Mouse (Mus musculus): ENCODE measurements around the gene Gm45140. TPM values are rescaled to one million over a fixed set of nuclear protein-coding genes. Genes with fewer than 3 reads are reported as not detected.

Gm45140 gene
- polyA plus RNA-seq, 1 experiment from 2014 or later: 3.8 TPM

DNA sequence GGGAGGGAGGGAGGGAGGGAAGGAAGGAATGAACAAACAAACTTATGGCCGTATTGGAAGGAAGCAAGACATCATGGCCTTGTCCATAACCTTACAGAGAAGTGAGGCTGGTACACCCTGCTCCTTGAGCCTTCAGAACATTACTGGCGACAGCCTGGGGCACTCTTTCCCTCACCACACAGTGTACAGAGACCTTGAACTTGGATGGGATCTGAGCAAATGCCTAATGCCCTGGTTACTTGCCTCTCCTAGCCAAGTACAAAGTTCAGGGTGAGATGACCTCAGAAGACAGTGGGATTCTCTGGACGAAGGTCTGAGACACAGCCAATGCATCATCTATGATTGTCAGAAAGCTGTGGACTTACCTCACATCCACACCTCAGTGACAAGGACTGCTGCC lies 75.7 kb downstream of the Gm45140 start:
- Histone ChIP-seq H3K4me2 (no peak overlapping the region), H3K36me3 (peaks cover 4% of the 10 kb centered on the region; the same call in 1 of the 2 replicates), H3K9ac (no peak overlapping the region), H3K27me3 (no peaks in the 10 kb centered on the region), H3K4me1 (replicated peaks) (no peaks in the 10 kb centered on the region), H3K9me3 (no peaks in the 10 kb centered on the region), H3K27ac (replicated peaks) (no peak overlapping the region), H3K4me3 (no peak overlapping the region)
- ATAC-seq (ENCODE audit: low FRiP score, low read depth): no peak
- 72% methylated on average over 3 of the region's 3 CpGs for WGBS

DNA sequence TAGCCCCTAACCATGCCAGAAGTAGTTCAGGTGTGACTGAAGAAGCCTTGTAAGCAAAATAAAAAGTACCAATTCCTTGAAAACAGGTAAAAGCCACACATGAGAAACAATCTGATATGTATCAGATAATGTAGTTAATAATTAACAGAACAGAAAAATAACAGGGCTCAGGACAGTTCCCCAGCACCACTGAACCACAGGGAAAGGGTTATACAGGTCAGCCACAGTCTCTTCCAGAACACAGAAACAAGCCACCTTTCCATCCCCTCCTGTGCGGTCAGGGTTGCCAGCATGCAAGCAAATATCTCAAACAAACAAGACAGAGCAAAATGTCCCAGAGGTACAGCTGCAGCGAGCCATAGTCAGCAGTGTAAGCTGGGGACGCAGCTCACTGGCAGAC lies 76.2 kb downstream of the Gm45140 start:
- Histone ChIP-seq H3K27ac (replicated peaks) (no peak overlapping the region), H3K36me3 (peaks cover 4% of the 10 kb centered on the region; the same call in 1 of the 2 replicates), H3K9ac (no peak overlapping the region), H3K9me3 (no peaks in the 10 kb centered on the region), H3K4me2 (no peak overlapping the region), H3K4me1 (replicated peaks) (no peaks in the 10 kb centered on the region), H3K4me3 (no peak overlapping the region), H3K27me3 (no peaks in the 10 kb centered on the region)
- ATAC-seq (ENCODE audit: low FRiP score, low read depth): no peak
- WGBS: 74% methylated on average over 3 of the region's 3 CpGs

GRCm38 (mm10) chr6:87756896-87757295 lies 78.7 kb downstream of the Gm45140 start:
- Histone ChIP-seq H3K4me1 (replicated peaks) (no peaks in the 10 kb centered on the region), H3K4me2 (no peak overlapping the region)

GRCm38 (mm10) chr6:87755196-87755595 lies 80.4 kb downstream of the Gm45140 start:
- H3K4me1 ChIP-seq (replicated peaks): no peaks in the 10 kb centered on the region
- no peak overlapping the region for H3K27ac ChIP-seq (replicated peaks)
- H3K36me3 ChIP-seq: peaks cover 4% of the 10 kb centered on the region; the same call in 1 of the 2 replicates
- no peak overlapping the region for H3K4me2 ChIP-seq
- no peak overlapping the region for H3K4me3 ChIP-seq
- no peaks in the 10 kb centered on the region for H3K27me3 ChIP-seq
- WGBS: 95% methylated on average over 4 of the region's 4 CpGs
- H3K9me3 ChIP-seq: no peaks in the 10 kb centered on the region
- no peak for ATAC-seq (ENCODE audit: low FRiP score, low read depth)
- no peak overlapping the region for H3K9ac ChIP-seq

More at GRCm38 (mm10) chr6:87756896-87757295, 78.7 kb downstream of the Gm45140 start:
- WGBS: 93% methylated on average over 8 of the region's 8 CpGs
- Histone ChIP-seq H3K4me3 (no peak overlapping the region), H3K9me3 (no peaks in the 10 kb centered on the region), H3K27ac (replicated peaks) (no peak overlapping the region), H3K9ac (no peak overlapping the region), H3K36me3 (peaks cover 4% of the 10 kb centered on the region; the same call in 1 of the 2 replicates), H3K27me3 (no peaks in the 10 kb centered on the region)
- ATAC-seq (ENCODE audit: low FRiP score, low read depth): no peak

- Histone ChIP-seq H3K27me3 (no peaks in the 10 kb centered on the region), H3K4me1 (replicated peaks) (no peaks in the 10 kb centered on the region), H3K27ac (replicated peaks) (no peak overlapping the region), H3K4me2 (no peak overlapping the region), H3K9ac (no peak overlapping the region), H3K4me3 (no peak overlapping the region), H3K36me3 (peaks cover 4% of the 10 kb centered on the region; the same call in 1 of the 2 replicates), H3K9me3 (no peaks in the 10 kb centered on the region)
- ATAC-seq (ENCODE audit: low FRiP score, low read depth): no peak
- WGBS: 94% methylated on average over 6 of the region's 6 CpGs
Observed at GRCm38 (mm10) chr6:87751574-87751973, 84.0 kb downstream of the Gm45140 start.

- Histone ChIP-seq H3K27ac (replicated peaks) (no peak overlapping the region), H3K27me3 (no peaks in the 10 kb centered on the region), H3K4me1 (replicated peaks) (no peaks in the 10 kb centered on the region), H3K9ac (no peak overlapping the region), H3K4me2 (no peak overlapping the region), H3K4me3 (no peak overlapping the region), H3K36me3 (peaks cover 4% of the 10 kb centered on the region; the same call in 1 of the 2 replicates), H3K9me3 (no peaks in the 10 kb centered on the region)
- WGBS: 92% methylated on average over 8 of the region's 8 CpGs
- ATAC-seq (ENCODE audit: low FRiP score, low read depth): no peak
Observed at GRCm38 (mm10) chr6:87750184-87750910, 85.2 kb downstream of the Gm45140 start.

DNA sequence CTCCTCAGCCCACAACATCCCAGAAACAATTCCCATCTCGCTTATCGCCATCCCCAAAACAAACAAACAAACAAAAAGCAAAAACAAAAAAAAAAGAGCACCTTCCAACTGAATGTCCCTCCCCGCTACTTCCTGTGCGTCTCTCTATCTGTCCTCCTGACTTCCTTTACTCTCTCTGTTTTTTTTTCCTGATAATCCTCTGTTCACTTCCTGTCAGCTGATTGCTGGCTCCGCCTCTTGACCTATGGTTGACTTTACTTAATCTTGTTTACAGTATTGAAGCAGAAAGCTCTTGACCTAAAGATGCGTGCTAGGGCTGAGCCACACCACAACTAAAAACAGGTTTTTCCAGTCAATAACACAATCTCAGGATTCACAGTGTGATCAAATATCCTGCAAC lies 87.1 kb downstream of the Gm45140 start:
- no peak overlapping the region for H3K27ac ChIP-seq (replicated peaks)
- H3K9me3 ChIP-seq: no peaks in the 10 kb centered on the region
- 93% methylated on average over 6 of the region's 6 CpGs for WGBS
- H3K4me3 ChIP-seq: no peak overlapping the region
- ATAC-seq (ENCODE audit: low FRiP score, low read depth): no peak
- no peaks in the 10 kb centered on the region for H3K4me1 ChIP-seq (replicated peaks)
- H3K27me3 ChIP-seq: no peaks in the 10 kb centered on the region
- H3K4me2 ChIP-seq: no peak overlapping the region
- H3K9ac ChIP-seq: no peak overlapping the region
- no peaks in the 10 kb centered on the region for H3K36me3 ChIP-seq

DNA sequence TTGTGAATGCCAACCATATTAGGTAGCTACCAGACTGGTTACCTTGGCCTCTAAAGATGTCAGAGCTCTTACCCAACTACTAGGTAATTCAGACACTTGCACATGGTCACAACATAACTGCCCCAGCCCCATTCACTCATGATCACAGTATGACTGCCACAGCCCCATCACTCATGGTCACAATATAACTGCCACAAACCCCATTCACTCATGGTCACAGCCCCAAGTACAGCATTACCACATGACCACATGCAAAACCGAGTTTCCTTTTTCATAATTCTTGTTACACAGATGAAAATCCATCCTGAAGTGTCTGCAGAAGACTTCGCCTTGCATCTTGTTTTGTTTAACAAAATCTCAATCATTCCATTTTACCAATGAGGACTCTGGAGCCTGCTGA lies 87.5 kb downstream of the Gm45140 start:
- Histone ChIP-seq H3K27ac (replicated peaks) (no peak overlapping the region), H3K4me1 (replicated peaks) (no peaks in the 10 kb centered on the region), H3K4me3 (no peak overlapping the region), H3K9ac (no peak overlapping the region), H3K27me3 (no peaks in the 10 kb centered on the region), H3K36me3 (no peaks in the 10 kb centered on the region), H3K9me3 (no peaks in the 10 kb centered on the region), H3K4me2 (no peak overlapping the region)
- no peak for ATAC-seq (ENCODE audit: low FRiP score, low read depth)
- 90% methylated on average over 2 of the region's 2 CpGs for WGBS

DNA sequence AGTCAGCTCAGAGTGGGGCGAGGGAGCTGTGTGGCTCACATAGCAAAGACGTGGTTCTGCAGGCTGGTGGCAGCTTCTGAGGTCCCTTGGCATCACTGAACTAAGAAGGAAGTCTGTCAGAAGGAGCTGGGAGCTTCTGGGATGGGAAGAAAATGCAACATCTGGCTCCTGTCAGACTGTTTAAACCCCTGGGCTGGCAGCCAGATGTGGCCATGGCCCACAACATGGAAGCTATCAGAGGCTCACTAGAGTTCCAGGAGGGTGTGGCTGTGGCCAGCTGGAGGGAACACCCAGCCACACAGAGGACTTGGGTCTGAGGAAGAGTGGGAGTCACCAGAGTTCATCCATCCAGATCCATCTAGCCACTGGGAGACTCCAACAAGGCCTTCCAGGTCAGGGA lies 88.7 kb downstream of the Gm45140 start:
- no peaks in the 10 kb centered on the region for H3K4me1 ChIP-seq (replicated peaks)
- H3K27me3 ChIP-seq: no peaks in the 10 kb centered on the region
- 83% methylated on average over 2 of the region's 2 CpGs for WGBS
- H3K36me3 ChIP-seq: no peaks in the 10 kb centered on the region
- no peak overlapping the region for H3K4me3 ChIP-seq
- H3K9ac ChIP-seq: no peak overlapping the region
- H3K4me2 ChIP-seq: no peak overlapping the region
- no peak for ATAC-seq (ENCODE audit: low FRiP score, low read depth)
- H3K27ac ChIP-seq (replicated peaks): no peak overlapping the region
- H3K9me3 ChIP-seq: no peaks in the 10 kb centered on the region

DNA sequence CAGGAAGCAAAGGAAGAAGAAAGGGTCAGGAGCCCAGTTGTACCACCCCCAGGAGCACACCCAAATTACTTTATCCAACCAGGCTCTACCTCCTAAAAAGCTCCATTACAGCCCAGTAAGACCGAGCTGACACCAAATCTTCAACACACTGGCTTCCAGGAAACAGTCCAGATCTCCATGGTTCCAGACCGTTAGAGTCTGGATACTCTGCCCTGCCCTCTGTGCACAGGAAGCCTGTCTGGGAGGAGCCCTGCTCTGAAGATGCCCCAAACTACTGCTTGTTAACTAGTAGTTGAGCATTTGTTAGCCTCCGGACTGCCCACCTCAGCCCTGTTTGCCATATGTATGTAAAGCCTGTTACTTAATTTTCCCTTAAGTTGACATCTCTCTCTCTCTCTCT lies 89.5 kb downstream of the Gm45140 start:
- no peaks in the 10 kb centered on the region for H3K4me1 ChIP-seq (replicated peaks)
- no peak overlapping the region for H3K27ac ChIP-seq (replicated peaks)
- no peaks in the 10 kb centered on the region for H3K9me3 ChIP-seq
- no peak overlapping the region for H3K4me2 ChIP-seq
- no peak overlapping the region for H3K4me3 ChIP-seq
- no peaks in the 10 kb centered on the region for H3K36me3 ChIP-seq
- no peaks in the 10 kb centered on the region for H3K27me3 ChIP-seq
- no peak for ATAC-seq (ENCODE audit: low FRiP score, low read depth)
- H3K9ac ChIP-seq: no peak overlapping the region
- 70% methylated on average over 3 of the region's 3 CpGs for WGBS

GRCm38 (mm10) chr6:87745301-87745700 lies 90.3 kb downstream of the Gm45140 start:
- Histone ChIP-seq H3K27ac (replicated peaks) (no peak overlapping the region), H3K4me3 (no peak overlapping the region), H3K9ac (no peak overlapping the region), H3K36me3 (no peaks in the 10 kb centered on the region), H3K27me3 (no peaks in the 10 kb centered on the region), H3K9me3 (no peaks in the 10 kb centered on the region), H3K4me1 (replicated peaks) (no peaks in the 10 kb centered on the region), H3K4me2 (no peak overlapping the region)
- no peak for ATAC-seq (ENCODE audit: low FRiP score, low read depth)
- WGBS: 27% methylated on average over 1 of the region's 1 CpGs

- Histone ChIP-seq H3K9ac (no peak overlapping the region), H3K4me1 (replicated peaks) (no peaks in the 10 kb centered on the region), H3K36me3 (no peaks in the 10 kb centered on the region), H3K27ac (replicated peaks) (no peak overlapping the region), H3K27me3 (no peaks in the 10 kb centered on the region), H3K9me3 (no peaks in the 10 kb centered on the region), H3K4me2 (no peak overlapping the region), H3K4me3 (no peak overlapping the region)
- no peak for ATAC-seq (ENCODE audit: low FRiP score, low read depth)
- 96% methylated on average over 3 of the region's 3 CpGs for WGBS
Observed at GRCm38 (mm10) chr6:87744632-87745031, 91.0 kb downstream of the Gm45140 start.

DNA sequence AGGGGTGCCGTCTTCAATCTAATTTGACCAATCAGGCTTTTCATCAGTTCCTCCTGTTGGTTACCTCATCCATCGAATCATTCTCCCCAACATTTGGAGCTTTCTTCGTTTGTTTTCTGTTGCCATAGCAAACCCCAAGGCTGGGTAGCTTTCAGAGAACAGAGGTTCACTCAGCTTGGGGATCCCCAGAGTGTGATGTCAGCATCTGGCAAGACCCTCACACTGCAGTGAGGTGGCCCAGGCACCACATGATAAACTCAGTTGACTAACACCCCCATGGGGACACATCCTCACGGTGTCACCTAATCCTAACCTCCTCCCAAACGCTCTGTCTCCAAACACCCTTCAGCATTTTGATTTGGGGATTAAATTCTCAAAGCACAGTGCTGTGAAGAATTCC lies 92.3 kb downstream of the Gm45140 start:
- Histone ChIP-seq H3K9me3 (no peaks in the 10 kb centered on the region), H3K27ac (replicated peaks) (no peak overlapping the region), H3K4me2 (no peak overlapping the region), H3K4me3 (no peak overlapping the region), H3K36me3 (no peaks in the 10 kb centered on the region), H3K27me3 (no peaks in the 10 kb centered on the region), H3K9ac (no peak overlapping the region), H3K4me1 (replicated peaks) (peaks cover 2% of the 10 kb centered on the region; the same call in 1 of the 2 replicates)
- no peak for ATAC-seq (ENCODE audit: low FRiP score, low read depth)
- WGBS: 71% methylated on average over 5 of the region's 5 CpGs

Measured in hindbrain, embryonic 15.5 days (tissue).